Mouse (Mus musculus): ENCODE data around the gene Rala. TPM values are rescaled to one million over a fixed set of nuclear protein-coding genes. Genes with fewer than 3 reads are reported as not detected.

Rala gene
- total RNA-seq, 2 experiments from 2014 or later: 36.4 to 42.2 TPM

Other genes starting within 250 kb of the Rala start
- gene Mplkip, start 249.0 kb downstream of the Rala start, total RNA-seq (2021): 1 to 10 TPM; 5.7 TPM
- under 1 TPM; 0.78 to 0.98 TPM for gene Sugct, start 248.7 kb downstream of the Rala start, total RNA-seq (2021)
- gene Cdk13, start 139.1 kb downstream of the Rala start, total RNA-seq (2021): 10 to 100 TPM; 25.2 to 28.1 TPM
- gene Yae1d1, start 49.1 kb upstream of the Rala start, total RNA-seq (2021): 10 to 100 TPM; 37.1 to 37.7 TPM

All from heart, postnatal 36 days (tissue).